ENCODE assay signal across 16 mouse cellular contexts in the genomic region with DNA sequence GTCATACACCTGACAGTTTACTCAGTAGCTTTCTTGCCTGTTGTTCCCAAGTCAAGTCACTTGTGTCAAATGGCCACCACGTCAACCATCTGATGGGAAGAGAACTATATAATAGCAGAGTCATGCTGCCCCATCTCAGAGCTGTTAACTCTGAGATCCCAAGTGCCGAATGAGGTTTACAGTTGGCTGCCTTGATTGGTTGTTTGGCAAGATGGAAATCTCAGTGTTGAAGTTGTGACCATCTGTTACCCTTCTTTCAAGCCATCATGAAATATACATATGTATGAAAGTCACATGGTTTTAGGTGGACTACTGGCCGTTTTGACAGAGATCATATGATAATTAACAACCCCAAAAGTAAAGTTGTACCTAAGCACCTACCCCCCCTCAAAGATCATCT.
"Had no signal": no experiment of that assay in that cellular context is flagged by ENCODE, and none has a peak within 500 bp of the region (broad histone marks: within the 10 kb centered on the region; RNA-seq: fewer than 3 reads in every experiment).

No protein-coding gene starts in this region.

- H3K9me3 ChIP-seq: midbrain, embryonic 13.5 days; midbrain, embryonic 15.5 days; neural tube, embryonic 13.5 days; neural tube, embryonic 15.5 days; stomach, embryonic 15.5 days had no signal

- H3K4me1 ChIP-seq: stomach, embryonic 15.5 days had no signal

- H3K4me3 ChIP-seq: midbrain, embryonic 13.5 days; midbrain, embryonic 15.5 days; myocyte; neural tube, embryonic 13.5 days; neural tube, embryonic 15.5 days; stomach, embryonic 15.5 days had no signal

- H3K9ac ChIP-seq: lung, embryonic 14.5 days; midbrain, embryonic 13.5 days; midbrain, embryonic 15.5 days; neural tube, embryonic 13.5 days; neural tube, embryonic 15.5 days; stomach, embryonic 15.5 days had no signal

- DNase-seq: lung, adult 18-20 months; lung, embryonic 14.5 days; lung, postnatal 10 days; lung, postnatal 4 days; right cerebral cortex, postnatal 14 days; thymus, adult 2 months; thymus, postnatal 25 days; thymus, postnatal 4 days had no signal

- H3K27me3 ChIP-seq: midbrain, embryonic 13.5 days; midbrain, embryonic 15.5 days; neural tube, embryonic 13.5 days; neural tube, embryonic 15.5 days; stomach, embryonic 15.5 days had no signal

- H3K36me3 ChIP-seq: midbrain, embryonic 13.5 days; midbrain, embryonic 15.5 days; neural tube, embryonic 13.5 days; neural tube, embryonic 15.5 days; stomach, embryonic 15.5 days had no signal

- H3K27ac ChIP-seq: midbrain, embryonic 13.5 days; midbrain, embryonic 15.5 days; neural tube, embryonic 13.5 days; neural tube, embryonic 15.5 days; stomach, embryonic 15.5 days; stomach, postnatal 0 days had no signal

- H3K4me2 ChIP-seq: lung, embryonic 14.5 days; midbrain, embryonic 11.5 days; midbrain, embryonic 13.5 days; midbrain, embryonic 15.5 days; neural tube, embryonic 13.5 days; neural tube, embryonic 15.5 days; stomach, embryonic 15.5 days had no signal

- ATAC-seq: midbrain, embryonic 13.5 days; midbrain, embryonic 15.5 days had no signal
